Mouse (Mus musculus): Measurements from ENCODE around the gene Mrap2.
"Not testable (repeated sequence)": the region's sequence is repeated elsewhere in the genome, so short reads cannot be mapped to it uniquely, and the experiment has no call there.

Mrap2 gene

GRCm38 (mm10) chr9:87144106-87144505 is at the start of gene Mrap2:
Gene Mrap2, plus strand, starts transcription at chr9:87144306.
- no peak for DNase-seq (ENCODE audit: low read depth, low spot score)

- no peak for DNase-seq (ENCODE audit: low read depth, low spot score)
These were observed 46.1 kb upstream of the Mrap2 start for GRCm38 (mm10) chr9:87097989-87098388.

GRCm38 (mm10) chr9:87115019-87115418 is 29.1 kb upstream of the Mrap2 start:
- no peak for DNase-seq (ENCODE audit: low read depth, low spot score)

GRCm38 (mm10) chr9:87115456-87115931 is 28.6 kb upstream of the Mrap2 start:
- peak; percentile 59 for DNase-seq (ENCODE audit: low read depth, low spot score)

- no peak for DNase-seq (ENCODE audit: low read depth, low spot score)
These were observed 28.1 kb upstream of the Mrap2 start for GRCm38 (mm10) chr9:87115978-87116377.

- no peak for DNase-seq (ENCODE audit: low read depth, low spot score)
These were observed 25.1 kb upstream of the Mrap2 start for GRCm38 (mm10) chr9:87118996-87119395.

GRCm38 (mm10) chr9:87121956-87122493 is 22.1 kb upstream of the Mrap2 start:
- no peak for DNase-seq (ENCODE audit: low read depth, low spot score)

GRCm38 (mm10) chr9:87127046-87127445 is 17.1 kb upstream of the Mrap2 start:
- not testable (repeated sequence) for DNase-seq (ENCODE audit: low read depth, low spot score)

- no peak for DNase-seq (ENCODE audit: low read depth, low spot score)
These were observed 8.1 kb upstream of the Mrap2 start for GRCm38 (mm10) chr9:87135765-87136558.

- no peak for DNase-seq (ENCODE audit: low read depth, low spot score)
These were observed 1.0 kb upstream of the Mrap2 start for GRCm38 (mm10) chr9:87143076-87143475.

- no peak for DNase-seq (ENCODE audit: low read depth, low spot score)
These were observed 426 bp downstream of the Mrap2 start for GRCm38 (mm10) chr9:87144532-87144931.

GRCm38 (mm10) chr9:87145180-87145579 is 1.1 kb downstream of the Mrap2 start:
- DNase-seq (ENCODE audit: low read depth, low spot score) = no peak

- no peak for DNase-seq (ENCODE audit: low read depth, low spot score)
These were observed 1.6 kb downstream of the Mrap2 start for GRCm38 (mm10) chr9:87145671-87146070.

- DNase-seq (ENCODE audit: low read depth, low spot score) = no peak
These were observed 2.3 kb downstream of the Mrap2 start for GRCm38 (mm10) chr9:87146400-87146799.

- DNase-seq (ENCODE audit: low read depth, low spot score) = no peak
These were observed 3.8 kb downstream of the Mrap2 start for GRCm38 (mm10) chr9:87147927-87148326.

- DNase-seq (ENCODE audit: low read depth, low spot score) = no peak
These were observed 8.7 kb downstream of the Mrap2 start for GRCm38 (mm10) chr9:87152641-87153325.

GRCm38 (mm10) chr9:87162559-87162958 is 18.5 kb downstream of the Mrap2 start:
- no peak for DNase-seq (ENCODE audit: low read depth, low spot score)

GRCm38 (mm10) chr9:87167001-87167830 is 23.1 kb downstream of the Mrap2 start:
- DNase-seq (ENCODE audit: low read depth, low spot score) = no peak

- DNase-seq (ENCODE audit: low read depth, low spot score) = no peak
These were observed 23.9 kb downstream of the Mrap2 start for GRCm38 (mm10) chr9:87168051-87168450.

- no peak for DNase-seq (ENCODE audit: low read depth, low spot score)
These were observed 25.0 kb downstream of the Mrap2 start for GRCm38 (mm10) chr9:87169144-87169543.

- no peak for DNase-seq (ENCODE audit: low read depth, low spot score)
These were observed 26.8 kb downstream of the Mrap2 start for GRCm38 (mm10) chr9:87170891-87171290.

- DNase-seq (ENCODE audit: low read depth, low spot score) = no peak
These were observed 27.4 kb downstream of the Mrap2 start for GRCm38 (mm10) chr9:87171517-87171916.
